Mouse (Mus musculus): Measurements from ENCODE around the gene Vmn2r38.
"Not testable (repeated sequence)": the region's sequence is repeated elsewhere in the genome, so short reads cannot be mapped to it uniquely, and the experiment has no call there.

Gene Vmn2r38

GRCm38 (mm10) chr7:9097781-9098180 lies at the start of gene Vmn2r38:
Gene Vmn2r38, minus strand, starts transcription at chr7:9097881.
- DNase-seq (ENCODE audit: low spot score in 2 of 2) = not testable (repeated sequence)

GRCm38 (mm10) chr7:9065353-9065752 lies 32.3 kb downstream of the Vmn2r38 start:
- not testable (repeated sequence) for DNase-seq (ENCODE audit: low spot score in 2 of 2)

DNA sequence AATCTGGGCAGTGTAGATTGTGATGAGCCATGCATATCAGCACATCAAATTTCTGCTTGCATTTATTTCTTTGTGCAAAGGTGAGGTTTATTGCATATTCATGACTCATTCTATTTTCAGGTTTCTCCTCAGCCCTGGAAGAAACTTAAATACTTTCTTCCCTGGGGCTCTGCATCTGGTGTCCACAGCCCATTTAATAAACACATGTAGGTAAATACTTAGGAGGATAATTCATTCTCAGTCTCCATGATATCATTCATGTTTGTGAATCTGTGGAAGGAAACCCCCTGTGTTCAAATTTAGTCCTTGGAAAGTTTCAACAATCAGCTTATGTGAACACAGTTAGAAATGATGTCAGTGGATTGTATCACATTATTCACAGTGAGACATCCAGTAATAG lies 67.0 kb downstream of the Vmn2r38 start, which contains the start of gene Vmn2r39:
TSS of gene Vmn2r39 (minus strand) at position 101 of the 400 bp plus-strand sequence.
- DNase-seq (ENCODE audit: low spot score in 2 of 2) = not testable (repeated sequence)

All from spleen, postnatal 36 days (tissue).